Mouse (Mus musculus) limb, embryonic 11.5 days (tissue): ENCODE data around the gene Klk1b22. TPM values are rescaled to one million over a fixed set of nuclear protein-coding genes. Genes with fewer than 3 reads are reported as not detected.
"Not testable (repeated sequence)": the region's sequence is repeated elsewhere in the genome, so short reads cannot be mapped to it uniquely, and the experiment has no call there.

Source experiments
- ATAC-seq: fragments of 200-750 bp; cut with Nextera tagmentation; 2 replicates; pipeline ENCODE4 v1.8.0; 2017; ENCODE audit warnings: low read depth; ENCODE audit not compliant: insufficient number of reproducible peaks, low FRiP score, low TSS enrichment
- DNase-seq: peaks from one replicate; pipeline ENCODE4 v3.0.0-alpha.2; 2015; ENCODE audit warnings: low spot score
- H3K27ac ChIP-seq: fragments of 300-500 bp; sonication (generic); replicated peaks from 2 replicates; pipeline ENCODE4 v1.5.1; 2014; ENCODE audit warnings: low read depth, mild to moderate bottlenecking, low read length
- H3K27me3 ChIP-seq: fragments of 300-500 bp; sonication (generic); 2 replicates; pipeline ENCODE4 v1.6.1; 2014; ENCODE audit warnings: mild to moderate bottlenecking, low read length, mixed read lengths; ENCODE audit not compliant: control insufficient read depth, insufficient read depth
- H3K36me3 ChIP-seq: fragments of 300-500 bp; sonication (generic); 2 replicates; pipeline ENCODE4 v1.6.1; 2014; ENCODE audit warnings: mild to moderate bottlenecking, low read length, moderate library complexity, mixed read lengths; ENCODE audit not compliant: control insufficient read depth, insufficient read depth
- H3K4me1 ChIP-seq: fragments of 300-500 bp; sonication (generic); 2 replicates; pipeline ENCODE4 v1.6.1; 2014; ENCODE audit warnings: low read length, mixed read lengths; ENCODE audit not compliant: control insufficient read depth, insufficient read depth
- H3K4me2 ChIP-seq: fragments of 300-500 bp; sonication (generic); 2 replicates; pipeline ENCODE4 v1.6.1; 2014; ENCODE audit warnings: low read depth, mild to moderate bottlenecking, moderate library complexity; ENCODE audit not compliant: severe bottlenecking
- H3K4me3 ChIP-seq: fragments of 300-500 bp; sonication (generic); 2 replicates; pipeline ENCODE4 v1.5.1; 2014; ENCODE audit warnings: low read depth, low read length
- H3K9ac ChIP-seq: fragments of 300-500 bp; sonication (generic); 2 replicates; pipeline ENCODE4 v1.6.1; 2014; ENCODE audit warnings: mild to moderate bottlenecking, low read length
- H3K9me3 ChIP-seq: fragments of 300-500 bp; sonication (generic); 2 replicates; pipeline ENCODE4 v1.6.1; 2016; ENCODE audit warnings: low read length; ENCODE audit not compliant: control insufficient read depth
- WGBS: fragments of 180-500 bp; shearing (Covaris S2); extraction: QIAGEN DNeasy Blood & Tissue Kit; methylation state at CpG from one replicate; pipeline ENCODE4 v1.1.7; 2014; 5-methylcytosine and 5-hydroxymethylcytosine counted together
- polyA plus RNA-seq: library from polyadenylated mRNA; unstranded; fragments of >200 nt; fragmentation: Nextera tagmentation; extraction: Ambion mirVana; gene quantifications from 2 replicates; pipeline ENCODE4 v1.2.1, GENCODE M21; 2014

Gene Klk1b22
- polyA plus RNA-seq: not detected in 2 replicates

- Histone ChIP-seq H3K4me1 (no peaks in the 10 kb centered on the region), H3K4me3 (no peak within 1 kb of the TSS), H3K9ac (no peak within 1 kb of the TSS), H3K9me3 (no peaks in the 10 kb centered on the region), H3K4me2 (no peak within 1 kb of the TSS), H3K36me3 (no peaks in the 10 kb centered on the region), H3K27ac (no peak within 1 kb of the TSS), H3K27me3 (no peaks in the 10 kb centered on the region)
- no peak for ATAC-seq
- 65% methylated on average over 4 of the region's 4 CpGs for WGBS
- DNase-seq: no peak
Measured at GRCm38 (mm10) chr7:44112373-44112772, at the start of gene Klk1b22. Klk1b22 (plus strand) TSS chr7:44112673.

DNA sequence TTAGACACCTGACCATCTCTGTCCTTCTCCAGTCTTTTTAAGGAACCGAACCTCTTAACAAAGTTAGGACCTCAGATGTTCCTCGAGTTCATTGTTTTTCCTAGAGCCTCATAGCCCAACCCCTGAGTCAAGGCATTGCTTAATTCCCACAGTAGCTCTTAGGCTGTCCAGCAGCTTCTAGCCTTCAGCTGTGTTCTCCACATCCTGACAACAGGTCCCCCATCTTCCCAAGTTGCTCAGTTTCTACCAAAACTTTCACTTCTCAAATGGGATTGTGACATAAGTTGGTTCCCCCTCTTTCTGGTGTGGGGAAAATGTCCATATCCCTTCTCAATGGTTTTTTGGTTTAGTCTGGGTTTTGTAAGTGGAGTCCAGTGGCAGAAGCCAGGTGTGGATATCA is 40.4 kb upstream of the Klk1b22 start:
- Histone ChIP-seq H3K4me3 (no peak overlapping the region), H3K36me3 (no peaks in the 10 kb centered on the region), H3K27me3 (no peaks in the 10 kb centered on the region), H3K27ac (no peak overlapping the region), H3K9me3 (no peaks in the 10 kb centered on the region), H3K9ac (no peak overlapping the region), H3K4me2 (no peak overlapping the region), H3K4me1 (no peaks in the 10 kb centered on the region)
- DNase-seq (no peak), ATAC-seq (no peak)
- WGBS: 80% methylated on average over 2 of the region's 2 CpGs

GRCm38 (mm10) chr7:44077703-44078102 is 34.8 kb upstream of the Klk1b22 start:
- Histone ChIP-seq H3K4me2 (no peak overlapping the region), H3K9me3 (no peaks in the 10 kb centered on the region), H3K27me3 (no peaks in the 10 kb centered on the region), H3K4me1 (no peaks in the 10 kb centered on the region), H3K9ac (no peak overlapping the region), H3K27ac (no peak overlapping the region), H3K4me3 (no peak overlapping the region), H3K36me3 (no peaks in the 10 kb centered on the region)
- DNase-seq (no peak), ATAC-seq (no peak)
- 67% methylated on average over 1 of the region's 1 CpGs for WGBS

DNA sequence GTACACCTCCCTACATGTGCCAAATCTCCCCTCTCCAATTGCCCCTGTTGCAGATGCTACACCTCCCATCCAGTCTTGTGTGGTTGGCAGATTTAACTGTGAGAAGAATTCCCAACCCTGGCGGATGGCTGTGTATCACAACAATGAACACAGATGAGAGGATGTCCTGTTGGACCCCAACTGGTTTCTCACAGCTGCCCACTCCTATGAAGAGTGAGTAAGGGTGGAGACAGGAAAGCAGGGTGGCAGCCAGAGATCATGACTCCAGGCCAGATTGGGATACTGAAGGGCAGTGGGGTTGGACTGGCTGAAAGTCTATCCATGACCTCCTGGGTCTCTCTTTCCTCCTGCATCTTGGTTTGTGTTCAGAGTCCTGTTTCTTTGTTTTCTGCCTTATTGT is 16.4 kb upstream of the Klk1b22 start:
- ATAC-seq (no peak), DNase-seq (no peak)
- Histone ChIP-seq H3K27me3 (no peaks in the 10 kb centered on the region), H3K4me2 (no peak overlapping the region), H3K36me3 (no peaks in the 10 kb centered on the region), H3K4me3 (no peak overlapping the region), H3K4me1 (no peaks in the 10 kb centered on the region), H3K27ac (no peak overlapping the region), H3K9me3 (no peaks in the 10 kb centered on the region), H3K9ac (no peak overlapping the region)
- 96% methylated on average over 1 of the region's 1 CpGs for WGBS

DNA sequence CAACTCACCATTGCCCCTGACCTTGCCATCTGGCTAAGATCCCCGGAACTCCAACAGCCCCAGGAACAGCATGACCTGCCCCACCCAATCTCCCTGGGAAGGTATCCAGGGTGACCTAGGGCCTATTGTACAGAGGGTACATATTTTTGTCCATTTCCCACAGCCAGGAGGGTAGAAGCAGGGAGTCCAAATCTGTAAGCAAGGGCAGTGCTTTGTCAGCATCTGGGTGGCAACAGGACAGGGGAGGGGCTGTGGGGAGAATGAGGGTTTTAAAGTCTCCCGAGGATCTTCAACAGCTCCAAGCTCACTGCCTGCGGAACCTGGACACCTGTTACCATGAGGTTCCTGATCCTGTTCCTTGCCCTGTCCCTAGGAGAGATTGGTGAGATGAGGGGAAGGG is 10.4 kb upstream of the Klk1b22 start, which contains the start of gene Klk1b21:
Klk1b21 (plus strand) TSS at position 301 of the 400 bp plus-strand sequence.
- not testable (repeated sequence) for H3K4me3 ChIP-seq, H3K4me1 ChIP-seq, ATAC-seq, DNase-seq, H3K27ac ChIP-seq, H3K9me3 ChIP-seq, H3K27me3 ChIP-seq, H3K4me2 ChIP-seq, H3K9ac ChIP-seq, H3K36me3 ChIP-seq
- WGBS: 81% methylated on average over 3 of the region's 3 CpGs

GRCm38 (mm10) chr7:44123445-44123844 is 11.0 kb downstream of the Klk1b22 start:
- WGBS: 90% methylated on average over 6 of the region's 6 CpGs
- H3K9ac ChIP-seq: no peak overlapping the region
- ATAC-seq (no peak), DNase-seq (no peak)
- no peak overlapping the region for H3K4me3 ChIP-seq
- H3K9me3 ChIP-seq: no peaks in the 10 kb centered on the region
- H3K4me2 ChIP-seq: no peak overlapping the region
- H3K27me3 ChIP-seq: no peaks in the 10 kb centered on the region
- H3K27ac ChIP-seq: no peak overlapping the region
- H3K36me3 ChIP-seq: no peaks in the 10 kb centered on the region
- H3K4me1 ChIP-seq: no peaks in the 10 kb centered on the region

DNA sequence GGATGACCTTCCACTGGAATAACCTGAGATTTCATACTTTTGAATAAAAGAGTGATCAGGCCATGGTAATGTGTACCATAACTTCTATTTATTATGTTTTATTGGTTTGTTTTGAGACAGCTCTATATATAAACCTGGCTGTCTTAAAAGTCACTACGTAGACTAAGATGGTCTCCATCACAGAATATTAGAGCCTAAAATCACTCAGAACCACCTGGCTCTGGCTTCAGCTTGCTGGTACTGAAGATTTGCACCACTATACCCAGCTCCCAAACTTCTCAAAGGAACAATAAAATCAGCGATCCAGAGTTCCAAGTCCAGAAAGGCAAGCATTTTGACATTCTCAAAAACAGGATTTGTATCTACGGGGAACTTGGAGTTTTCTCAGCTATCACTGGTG is 24.0 kb downstream of the Klk1b22 start, which contains the start of gene Klk1b16:
Klk1b16 (plus strand) TSS at position 301 of the 400 bp plus-strand sequence.
- ATAC-seq (no peak), DNase-seq (no peak)
- H3K4me1 ChIP-seq: no peaks in the 10 kb centered on the region
- no peak within 1 kb of the TSS for H3K27ac ChIP-seq
- 89% methylated on average over 3 of the region's 3 CpGs for WGBS
- H3K4me3 ChIP-seq: no peak within 1 kb of the TSS
- H3K4me2 ChIP-seq: no peak within 1 kb of the TSS
- no peaks in the 10 kb centered on the region for H3K36me3 ChIP-seq
- H3K27me3 ChIP-seq: no peaks in the 10 kb centered on the region
- H3K9me3 ChIP-seq: no peaks in the 10 kb centered on the region
- no peak within 1 kb of the TSS for H3K9ac ChIP-seq

Other genes starting within 250 kb of the Klk1b22 start
- gene Klk4, start 231.5 kb upstream of the Klk1b22 start, polyA plus RNA-seq: 0.16 TPM in 2 replicates
- gene Klk15, start 178.9 kb upstream of the Klk1b22 start, polyA plus RNA-seq: not detected in 2 replicates
- not detected in 2 replicates for gene Klk1b8, start 162.0 kb upstream of the Klk1b22 start, polyA plus RNA-seq
- not detected in 2 replicates for gene Klk1b1, start 145.9 kb upstream of the Klk1b22 start, polyA plus RNA-seq
- not detected in 2 replicates for gene Klk1b9, start 136.6 kb upstream of the Klk1b22 start, polyA plus RNA-seq
- gene Klk1b11, start 116.8 kb upstream of the Klk1b22 start, polyA plus RNA-seq: not detected in 2 replicates
- not detected in 2 replicates for gene Klk1b26, start 100.5 kb upstream of the Klk1b22 start, polyA plus RNA-seq
- not detected in 2 replicates for gene Klk1b27, start 60.4 kb upstream of the Klk1b22 start, polyA plus RNA-seq
- gene Klk1b21, start 10.3 kb upstream of the Klk1b22 start, polyA plus RNA-seq: not detected in 2 replicates
- gene Klk1b16, start 24.1 kb downstream of the Klk1b22 start, polyA plus RNA-seq: not detected in 2 replicates
- not detected in 2 replicates for gene Klk1b24, start 75.6 kb downstream of the Klk1b22 start, polyA plus RNA-seq
- not detected in 2 replicates for gene Klk1b3, start 85.5 kb downstream of the Klk1b22 start, polyA plus RNA-seq
- gene Klk1b4, start 94.8 kb downstream of the Klk1b22 start, polyA plus RNA-seq: not detected in 2 replicates
- not detected in 2 replicates for gene Klk1b5, start 103.3 kb downstream of the Klk1b22 start, polyA plus RNA-seq
- gene Klk1, start 112.7 kb downstream of the Klk1b22 start, polyA plus RNA-seq: not detected in 2 replicates
- not detected in 2 replicates for gene Gm36864, start 123.5 kb downstream of the Klk1b22 start, polyA plus RNA-seq
- gene 1700028J19Rik, start 134.0 kb downstream of the Klk1b22 start, polyA plus RNA-seq: 0.88 and 1.1 TPM in 2 replicates
- 135 and 146 TPM in 2 replicates for gene 2410002F23Rik, start 134.0 kb downstream of the Klk1b22 start, polyA plus RNA-seq
- 0.26 and 0.31 TPM in 2 replicates for gene Acp4, start 144.7 kb downstream of the Klk1b22 start, polyA plus RNA-seq
- gene Gm15517, start 148.8 kb downstream of the Klk1b22 start, polyA plus RNA-seq: not detected in 2 replicates
- 1.9 and 2.2 TPM in 2 replicates for gene Clec11a, start 194.2 kb downstream of the Klk1b22 start, polyA plus RNA-seq
- gene Shank1, start 197.6 kb downstream of the Klk1b22 start, polyA plus RNA-seq: 0.78 and 0.85 TPM in 2 replicates